Mouse (Mus musculus) left cerebral cortex, adult 11 months (tissue): ENCODE measurements around the gene Calhm3.

ENCODE experiments used
- DNase-seq: peaks from one replicate; pipeline ENCODE4 v3.0.0; 2022; ENCODE audit warnings: low spot score

The Calhm3 gene

GRCm38 (mm10) chr19:47118634-47119033 is 38.9 kb downstream of the Calhm3 start:
- no peak for DNase-seq

DNA sequence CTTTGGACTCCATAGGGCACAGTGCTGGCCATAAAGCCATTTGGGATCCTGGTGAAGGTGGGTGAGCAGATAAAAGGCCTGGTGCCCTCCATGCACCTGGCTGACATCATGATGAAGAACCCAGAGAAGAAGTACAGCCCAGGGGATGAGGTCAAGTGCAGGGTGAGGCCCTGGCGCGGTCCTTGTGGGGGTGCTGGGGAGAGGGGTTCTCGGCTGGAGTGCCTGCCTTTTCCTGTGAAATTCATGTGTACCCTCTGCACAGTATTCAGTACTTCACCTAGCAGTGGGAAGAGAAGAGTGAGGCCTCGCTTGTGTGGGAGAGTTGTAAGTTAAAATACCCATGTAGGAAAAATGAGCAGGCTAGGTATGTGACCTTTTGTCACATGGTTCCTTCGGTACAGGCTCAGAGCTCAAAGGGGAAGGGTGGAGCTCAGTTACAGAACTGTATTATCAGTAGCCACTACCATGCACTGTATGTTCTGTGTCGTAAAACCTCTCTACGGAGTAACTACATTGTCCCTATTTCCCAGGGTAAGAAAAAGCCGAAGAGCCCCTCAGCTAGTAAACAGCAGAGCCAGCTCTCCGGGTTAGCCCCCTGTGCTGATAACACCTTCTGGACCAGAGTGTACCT is 52.8 kb downstream of the Calhm3 start:
- no peak for DNase-seq
